Mouse (Mus musculus): ENCODE results near the gene Rhox3h.
"Not testable (repeated sequence)": the region's sequence is repeated elsewhere in the genome, so short reads cannot be mapped to it uniquely, and the experiment has no call there.

Gene Rhox3h

DNA sequence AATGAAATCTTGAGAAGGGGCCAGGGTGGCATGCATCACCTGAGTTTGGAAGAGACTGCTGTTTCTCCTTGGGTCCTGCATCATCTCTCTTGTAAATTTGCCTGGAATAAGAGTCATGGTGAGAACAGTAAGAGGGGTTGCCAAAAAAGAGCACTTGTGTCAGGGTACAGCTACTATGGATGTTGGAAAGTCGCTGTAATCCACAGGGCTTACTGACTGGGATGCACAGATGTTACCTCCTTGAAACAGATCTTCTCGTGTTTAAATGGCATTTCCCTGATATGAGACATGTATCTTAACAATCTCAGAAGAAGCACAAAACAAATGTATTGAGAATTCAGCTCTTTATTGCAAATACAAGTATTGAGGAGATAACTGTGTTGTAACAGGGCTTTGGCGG lies at the start of gene Rhox3h:
TSS of gene Rhox3h (minus strand) at position 101 of the 400 bp plus-strand sequence.
- not testable (repeated sequence) for DNase-seq (ENCODE audit: low spot score)

DNA sequence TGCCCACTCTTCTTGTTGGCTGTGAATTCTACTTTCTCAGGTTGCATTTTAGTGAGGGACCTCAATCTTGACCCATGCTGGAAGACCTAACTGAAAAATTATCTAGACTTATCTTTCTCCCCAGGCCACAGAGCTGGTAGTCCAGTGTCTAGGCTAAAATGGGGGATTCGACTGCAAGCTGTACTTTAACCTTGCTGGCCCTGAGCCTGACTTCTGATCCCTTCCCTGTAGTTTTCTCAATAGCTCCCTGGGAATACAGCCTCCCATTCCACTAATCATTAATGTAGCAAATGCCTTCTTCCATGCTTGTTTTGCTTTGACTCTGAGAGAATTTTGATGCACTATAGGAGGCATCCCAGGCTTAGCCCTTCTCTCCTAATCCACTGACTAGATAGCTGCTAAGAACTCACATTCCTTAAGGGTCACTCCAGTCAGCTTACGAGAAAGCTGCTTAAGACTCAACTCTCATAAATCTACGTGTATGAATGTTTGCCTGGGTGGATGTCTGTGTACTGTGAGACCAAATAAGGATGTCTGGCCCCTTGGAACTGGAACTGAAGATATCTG lies 33.3 kb upstream of the Rhox3h start:
- DNase-seq (ENCODE audit: low spot score), result no peak

DNA sequence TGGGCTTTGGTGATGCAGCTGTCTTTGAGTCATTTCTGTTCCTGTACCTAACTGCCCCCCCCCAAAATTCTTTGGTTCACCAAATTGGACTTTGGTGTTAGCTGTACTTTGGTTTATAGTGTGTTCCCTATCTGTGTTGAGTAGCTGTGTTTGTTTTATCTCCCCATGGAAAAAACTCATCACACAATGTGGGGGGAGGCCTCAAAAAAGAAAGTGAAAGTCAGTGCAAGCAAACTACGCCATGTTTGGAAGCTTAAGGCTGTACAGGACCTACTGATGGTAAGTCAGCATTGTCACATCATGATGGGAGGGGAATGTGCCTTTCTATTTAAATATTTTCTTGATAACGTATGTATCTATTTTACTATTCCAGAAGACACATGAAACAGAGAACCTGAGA lies 23.7 kb upstream of the Rhox3h start:
- DNase-seq (ENCODE audit: low spot score), result no peak

DNA sequence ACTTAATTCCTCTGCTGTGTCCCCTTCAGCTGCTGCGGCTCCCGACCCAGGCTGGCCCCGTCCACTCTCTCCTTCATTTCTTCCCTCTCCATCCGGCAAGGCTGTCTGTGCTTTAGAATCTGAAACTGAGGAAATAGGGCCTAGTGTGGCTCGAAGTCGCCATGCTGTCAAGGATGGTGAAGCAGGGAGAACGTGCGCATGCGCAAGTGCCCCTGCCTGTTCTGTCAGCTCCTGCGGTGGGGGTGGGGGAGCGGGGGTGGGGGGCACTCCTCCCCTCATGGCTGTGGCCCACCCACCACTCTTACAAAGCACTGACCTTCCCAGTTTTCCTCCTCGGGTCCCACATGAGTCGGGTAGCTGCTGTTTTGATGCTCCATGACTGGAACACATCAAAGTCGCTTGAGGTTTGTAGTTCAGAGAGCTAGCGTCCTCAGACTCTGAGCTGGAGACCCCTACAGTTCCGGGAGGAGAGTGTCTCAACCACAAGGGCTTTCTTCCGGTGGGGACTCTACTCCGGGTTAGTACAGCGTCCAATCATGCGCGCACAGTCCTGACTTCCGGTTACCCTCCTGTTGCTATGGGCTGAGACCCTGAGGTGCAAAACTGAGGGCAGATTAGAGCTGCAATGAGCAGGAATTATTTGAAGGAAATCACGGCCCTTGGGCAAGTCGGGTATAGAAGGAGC lies 14.6 kb upstream of the Rhox3h start:
- DNase-seq (ENCODE audit: low spot score), result no peak

DNA sequence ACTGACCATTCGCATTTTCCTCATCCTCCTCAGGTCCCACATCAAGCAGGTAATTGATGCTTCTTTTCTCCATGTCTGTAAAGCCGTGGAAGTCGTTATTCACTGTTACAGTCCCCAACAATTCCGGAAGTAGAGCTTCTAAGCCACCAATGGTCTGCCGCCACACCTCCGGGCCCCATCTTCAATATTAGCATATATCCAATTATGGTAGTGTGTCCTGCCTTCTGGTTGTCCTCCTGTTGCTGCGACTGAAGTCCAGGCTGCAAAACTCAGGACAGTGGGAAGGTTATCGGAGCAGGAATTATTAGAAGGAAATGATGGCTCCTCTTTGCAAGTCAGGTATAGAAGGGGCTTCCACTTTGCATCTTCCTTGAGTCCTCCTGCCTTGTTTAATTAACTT lies 4.6 kb upstream of the Rhox3h start, which contains the start of gene Rhox2h:
TSS of gene Rhox2h (minus strand) at position 101 of the 400 bp plus-strand sequence.
- not testable (repeated sequence) for DNase-seq (ENCODE audit: low spot score)

DNA sequence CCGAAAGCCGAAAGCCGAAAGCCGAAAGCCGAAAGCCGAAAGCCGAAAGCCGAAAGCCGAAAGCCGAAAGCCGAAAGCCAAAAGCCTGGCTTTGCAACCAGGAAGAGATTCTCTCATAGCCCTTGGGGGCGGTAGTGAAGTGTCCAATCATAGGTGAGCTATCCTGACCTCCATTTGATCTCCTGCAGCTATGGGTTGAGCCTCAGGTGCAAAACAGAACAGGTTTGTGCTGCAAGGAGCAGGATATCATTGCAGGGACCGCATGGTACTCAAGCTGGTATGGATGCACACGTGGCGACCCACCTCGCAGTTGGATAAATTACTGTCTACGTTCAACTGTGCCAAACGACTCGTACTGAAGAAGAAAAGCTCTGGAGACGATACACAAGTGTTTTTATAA lies 17.3 kb downstream of the Rhox3h start, which contains the start of gene Rhox4g:
TSS of gene Rhox4g (minus strand) at position 101 of the 400 bp plus-strand sequence.
- DNase-seq (ENCODE audit: low spot score), result not testable (repeated sequence)

DNA sequence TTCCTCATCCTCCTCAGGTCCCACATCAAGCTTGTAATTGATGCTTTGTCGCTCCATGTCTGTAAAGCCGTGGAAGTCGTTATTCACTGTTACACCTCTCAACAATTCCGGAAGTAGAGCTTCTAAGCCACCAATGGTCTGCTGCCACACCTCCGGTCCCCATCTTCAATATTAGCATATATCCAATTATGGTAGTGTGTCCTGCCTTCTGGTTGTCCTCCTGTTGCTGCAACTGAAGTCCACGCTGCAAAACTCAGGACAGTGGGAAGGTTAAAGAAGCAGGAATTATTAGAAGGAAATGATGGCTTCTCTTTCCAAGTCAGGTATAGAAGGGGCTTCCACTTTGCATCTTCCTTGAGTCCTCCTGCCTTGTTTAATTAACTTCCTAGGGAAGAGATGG lies 25.2 kb downstream of the Rhox3h start, which contains the start of gene Rhox2g:
TSS of gene Rhox2g (minus strand) at position 101 of the 400 bp plus-strand sequence.
- not testable (repeated sequence) for DNase-seq (ENCODE audit: low spot score)

DNA sequence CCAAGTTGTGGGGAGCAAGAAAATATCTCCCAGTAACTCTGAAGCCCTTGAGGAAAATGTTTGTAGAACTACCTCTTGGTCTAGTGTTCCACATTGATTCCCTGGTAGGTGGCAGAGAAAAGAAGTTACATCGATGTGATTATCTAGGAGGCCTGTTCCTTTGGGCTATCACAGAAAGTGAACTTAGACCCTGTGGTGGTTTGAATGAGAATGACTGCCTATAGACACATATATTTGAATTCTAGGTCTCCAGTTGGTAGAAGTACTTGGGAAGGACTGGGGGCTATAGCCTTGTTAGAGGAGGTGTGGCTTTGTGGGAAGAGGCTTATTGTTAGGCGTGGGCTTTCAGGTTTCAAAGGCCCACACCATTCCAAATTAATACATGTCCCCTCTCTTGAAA lies 40.1 kb downstream of the Rhox3h start, which contains the start of gene Rhox3g:
TSS of gene Rhox3g (minus strand) at position 101 of the 400 bp plus-strand sequence.
- DNase-seq (ENCODE audit: low spot score), result not testable (repeated sequence)
